Mouse (Mus musculus) stomach, postnatal 0 days (tissue): ENCODE results near the gene Tbcel.

Experiments
- CTCF ChIP-seq: IDR thresholded peaks from 2 replicates; pipeline ENCODE4 v1.5.1; 2016; ENCODE audit warnings: antibody characterized with exemption, low read depth, mild to moderate bottlenecking, moderate library complexity
- EP300 ChIP-seq: optimal IDR thresholded peaks from 2 replicates; pipeline ENCODE3; 2016; ENCODE audit warnings: antibody characterized with exemption

GRCm38 (mm10) chr9:42518163-42518562, 10.6 kb upstream of the Tbcel start:
- TF ChIP-seq EP300 (no peak), CTCF (no peak)
